Mouse (Mus musculus) heart, adult 2 months (tissue): ENCODE results near the gene Tenm3. TPM values are rescaled to one million over a fixed set of nuclear protein-coding genes. Genes with fewer than 3 reads are reported as not detected.

Source experiments
- DNase-seq, 2 experiments: peaks; one replicate each; pipeline ENCODE4 v3.0.0; 2021
- H3K27ac ChIP-seq: fragments of 200-600 bp; 2 replicates; pipeline ENCODE4 v1.8.1; 2022
- H3K27me3 ChIP-seq: fragments of 200-500 bp; 2 replicates; pipeline ENCODE4 v1.6.1; 2012; ENCODE audit warnings: mild to moderate bottlenecking, low read length, inconsistent platforms, mixed read lengths; ENCODE audit not compliant: control insufficient read depth, insufficient read depth
- H3K36me3 ChIP-seq: fragments of 200-500 bp; 2 replicates; pipeline ENCODE4 v1.6.1; 2012; ENCODE audit warnings: low read length, inconsistent platforms; ENCODE audit not compliant: control insufficient read depth, insufficient read depth
- H3K4me1 ChIP-seq: fragments of 200-500 bp; 2 replicates; pipeline ENCODE4 v1.6.1; 2011; ENCODE audit warnings: low read length; ENCODE audit not compliant: control insufficient read depth, insufficient read depth
- H3K4me3 ChIP-seq: fragments of 200-600 bp; 2 replicates; pipeline ENCODE4 v1.8.1; 2022
- H3K79me2 ChIP-seq: fragments of 200-500 bp; replicated peaks from 2 replicates; pipeline ENCODE4 v1.6.1; 2012; ENCODE audit warnings: mild to moderate bottlenecking, inconsistent platforms, low read length, moderate library complexity, mixed read lengths; ENCODE audit not compliant: control insufficient read depth, insufficient read depth
- H3K9ac ChIP-seq: fragments of 200-500 bp; 2 replicates; pipeline ENCODE4 v1.6.1; 2012; ENCODE audit warnings: low read depth, mild to moderate bottlenecking, control low read depth, inconsistent platforms, low read length, mixed read lengths
- CTCF ChIP-seq: fragments of 200-600 bp; IDR thresholded peaks from 2 replicates; pipeline ENCODE4 v1.8.1; 2022; ENCODE audit warnings: antibody characterized with exemption, mild to moderate bottlenecking, moderate library complexity
- EP300 ChIP-seq: fragments of 200-500 bp; IDR thresholded peaks from 2 replicates; pipeline ENCODE4 v1.6.1; 2011; ENCODE audit warnings: low read depth, low read length, control low read depth; ENCODE audit not compliant: insufficient read depth
- POLR2A ChIP-seq: fragments of 200-500 bp; IDR thresholded peaks from 2 replicates; pipeline ENCODE4 v1.6.1; 2011; ENCODE audit warnings: mild to moderate bottlenecking, low read depth, low read length, control low read depth; ENCODE audit not compliant: insufficient read depth
- WGBS: fragments of 180-500 bp; shearing (Covaris S2); methylation state at CpG from one replicate; pipeline ENCODE4 v1.1.7; 2018; 5-methylcytosine and 5-hydroxymethylcytosine counted together
- intact Hi-C: fragments of 180-260 bp; cut with DNase I; formaldehyde crosslinking; loops from one replicate; pipeline ENCODE4 v1.15.1; 2025
- polyA plus RNA-seq: library from polyadenylated mRNA; depleted of rRNA; stranded (reverse); fragments of >200 nt; gene quantifications from 2 replicates; pipeline ENCODE4 v1.2.3, GENCODE M21; 2012
- total RNA-seq, 2 experiments: library from RNA; stranded (reverse); gene quantifications; 2 replicates each; pipeline ENCODE4 v1.2.3; 2021

Tenm3 gene
- total and polyA plus RNA-seq, 3 experiments = 2.0 to 3.8 (median 2.2) TPM

DNA sequence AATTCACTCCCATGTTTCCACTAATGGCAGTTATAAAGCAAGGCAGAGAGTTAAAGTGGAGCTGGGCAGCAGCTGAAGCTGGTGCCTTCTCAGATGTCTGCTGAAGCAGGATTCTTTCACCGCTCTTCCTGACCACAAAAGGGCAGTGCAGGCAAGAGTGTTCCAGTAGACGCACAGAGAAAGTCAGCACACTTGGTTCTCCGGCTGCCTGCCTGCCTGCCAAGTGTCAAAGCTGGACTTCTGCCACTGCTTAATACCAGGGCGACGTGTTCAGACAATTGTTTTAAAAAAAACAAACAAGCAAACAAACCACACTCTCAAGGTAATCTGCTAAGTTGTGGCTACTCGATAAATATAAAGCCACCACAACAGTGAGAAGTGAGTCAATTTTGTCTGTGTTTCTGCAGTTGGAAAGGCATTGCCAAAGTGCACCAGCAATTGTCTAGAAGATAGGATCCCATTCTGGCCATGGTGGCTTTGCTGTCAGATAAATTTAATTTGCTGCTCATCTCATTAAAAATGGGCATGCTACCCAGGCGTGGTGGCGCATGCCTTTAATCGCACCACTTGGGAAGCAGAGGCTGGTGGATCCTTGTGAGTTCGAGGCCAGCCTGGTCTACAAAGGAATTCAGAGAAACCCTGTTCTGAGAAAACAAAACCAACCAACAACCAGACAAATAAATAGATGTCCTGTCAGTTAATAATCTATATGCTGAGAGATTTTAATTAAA, 152.9 kb downstream of the Tenm3 start:
- Histone ChIP-seq H3K27ac (no peak overlapping the region), H3K4me1 (peaks cover 2% of the 10 kb centered on the region; the same call in 1 of the 2 replicates), H3K79me2 (no peaks in the 10 kb centered on the region), H3K4me3 (no peak overlapping the region), H3K9ac (no peak overlapping the region), H3K27me3 (no peaks in the 10 kb centered on the region), H3K36me3 (no peaks in the 10 kb centered on the region)
- intact Hi-C loops = loop anchor here (5.0 kb wide), 1 partner anchor 66 kb away; no protein-coding TSS in a partner anchor
- peak; percentile 59 for TF ChIP-seq CTCF
- peak; percentile 53; the same call in 1 of the 2 replicates for TF ChIP-seq EP300
- TF ChIP-seq POLR2A = no peak
- peak; percentile 37 to 59 for DNase-seq
- 55% methylated on average over 10 of the region's 10 CpGs for WGBS

GRCm38 (mm10) chr8:48688706-48689105, 155.0 kb downstream of the Tenm3 start:
- peaks cover 2% of the 10 kb centered on the region; the same call in 1 of the 2 replicates for H3K4me1 ChIP-seq
- no peak overlapping the region for H3K9ac ChIP-seq
- H3K27ac ChIP-seq = no peak overlapping the region
- H3K36me3 ChIP-seq = no peaks in the 10 kb centered on the region
- intact Hi-C loops = loop anchor here (10.0 kb wide), 1 partner anchor 134 kb away; no protein-coding TSS in a partner anchor
- no peaks in the 10 kb centered on the region for H3K79me2 ChIP-seq
- TF ChIP-seq EP300 (no peak), CTCF (no peak), POLR2A (no peak)
- H3K4me3 ChIP-seq = no peak overlapping the region
- 79% methylated on average over 4 of the region's 4 CpGs for WGBS
- H3K27me3 ChIP-seq = no peaks in the 10 kb centered on the region
- DNase-seq = no peak

DNA sequence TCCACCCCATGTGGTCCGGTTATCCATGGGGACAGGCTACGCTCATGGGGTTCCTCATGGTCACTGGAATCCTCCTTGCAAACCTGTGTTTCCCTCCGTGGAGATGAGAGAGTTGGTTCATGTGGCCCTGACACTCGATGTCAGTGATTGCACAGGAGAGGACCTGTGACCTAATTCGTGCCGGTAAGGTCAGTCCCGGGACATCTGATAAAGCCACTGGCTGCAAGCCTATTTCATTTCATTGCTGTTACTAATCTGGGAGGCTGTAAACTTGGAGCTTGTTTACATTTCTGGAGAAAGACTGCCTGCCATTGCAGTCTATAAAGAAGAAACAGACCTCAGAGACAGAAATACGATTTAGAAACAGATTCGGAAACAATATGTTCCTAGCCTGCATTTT, 155.6 kb downstream of the Tenm3 start:
- intact Hi-C loops = loop anchor here (10.0 kb wide), 1 partner anchor 133 kb away; no protein-coding TSS in a partner anchor
- no peak for DNase-seq
- H3K79me2 ChIP-seq = no peaks in the 10 kb centered on the region
- no peak for TF ChIP-seq EP300
- no peak for TF ChIP-seq CTCF
- no peak for TF ChIP-seq POLR2A
- H3K4me3 ChIP-seq = no peak overlapping the region
- no peak overlapping the region for H3K9ac ChIP-seq
- no peaks in the 10 kb centered on the region for H3K27me3 ChIP-seq
- H3K36me3 ChIP-seq = no peaks in the 10 kb centered on the region
- peaks cover 2% of the 10 kb centered on the region; the same call in 1 of the 2 replicates for H3K4me1 ChIP-seq
- H3K27ac ChIP-seq = no peak overlapping the region
- 46% methylated on average over 9 of the region's 9 CpGs for WGBS

GRCm38 (mm10) chr8:48673476-48673875, 170.3 kb downstream of the Tenm3 start:
- H3K36me3 ChIP-seq = no peaks in the 10 kb centered on the region
- no peak overlapping the region for H3K4me3 ChIP-seq
- H3K27ac ChIP-seq = no peak overlapping the region
- no peaks in the 10 kb centered on the region for H3K4me1 ChIP-seq
- no peak for TF ChIP-seq CTCF
- TF ChIP-seq POLR2A = no peak
- TF ChIP-seq EP300 = no peak
- H3K79me2 ChIP-seq = no peaks in the 10 kb centered on the region
- WGBS = 50% methylated on average over 2 of the region's 2 CpGs
- intact Hi-C loops = no loop called here
- H3K27me3 ChIP-seq = no peaks in the 10 kb centered on the region
- no peak overlapping the region for H3K9ac ChIP-seq
- no peak for DNase-seq

DNA sequence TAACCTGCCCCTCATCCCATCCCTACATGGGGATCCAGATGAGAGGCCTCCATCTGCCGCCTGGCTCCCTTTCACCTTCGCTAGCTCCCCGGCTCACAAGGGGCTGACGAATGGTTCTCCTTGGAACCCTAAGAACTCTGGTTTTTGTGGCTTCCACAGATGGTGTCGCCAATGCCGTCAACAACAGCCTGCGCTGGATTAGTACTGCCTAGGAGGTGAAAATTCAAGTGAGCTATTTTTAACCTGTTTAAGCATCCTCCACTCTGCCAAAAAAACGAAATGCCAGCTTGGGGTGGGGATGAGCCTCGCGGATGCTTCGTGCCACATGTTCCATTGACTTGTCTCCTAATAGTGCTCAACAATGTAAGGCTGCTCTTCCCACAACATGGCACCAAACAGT, 171.3 kb downstream of the Tenm3 start:
- H3K27me3 ChIP-seq = no peaks in the 10 kb centered on the region
- no peaks in the 10 kb centered on the region for H3K79me2 ChIP-seq
- H3K36me3 ChIP-seq = no peaks in the 10 kb centered on the region
- no peak for DNase-seq
- intact Hi-C loops = no loop called here
- 85% methylated on average over 11 of the region's 11 CpGs for WGBS
- H3K4me3 ChIP-seq = no peak overlapping the region
- H3K4me1 ChIP-seq = no peaks in the 10 kb centered on the region
- H3K27ac ChIP-seq = no peak overlapping the region
- no peak for TF ChIP-seq POLR2A
- no peak overlapping the region for H3K9ac ChIP-seq

- Histone ChIP-seq H3K9ac (no peak overlapping the region), H3K4me3 (no peak overlapping the region), H3K79me2 (no peaks in the 10 kb centered on the region), H3K36me3 (no peaks in the 10 kb centered on the region), H3K27me3 (no peaks in the 10 kb centered on the region), H3K4me1 (no peaks in the 10 kb centered on the region), H3K27ac (no peak overlapping the region)
- intact Hi-C loops = no loop called here
- DNase-seq = no peak
- WGBS = 79% methylated on average over 4 of the region's 4 CpGs
- no peak for TF ChIP-seq CTCF
- TF ChIP-seq POLR2A = no peak
- no peak for TF ChIP-seq EP300
Measured at GRCm38 (mm10) chr8:48671318-48671717, 172.4 kb downstream of the Tenm3 start.
